Mouse (Mus musculus): ENCODE data around the gene Coq9. TPM values are rescaled to one million over a fixed set of nuclear protein-coding genes. Genes with fewer than 3 reads are reported as not detected.

The Coq9 gene
- total and polyA plus RNA-seq, 3 experiments: 48.5 to 82.2 (median 68.8) TPM

- no peak overlapping the region for H3K9ac ChIP-seq (ENCODE audit: insufficient read depth, low read depth)
- no peaks in the 10 kb centered on the region for H3K9me3 ChIP-seq (replicated peaks; ENCODE audit: low read length)
- dilution Hi-C loops (cut with MboI; ENCODE audit: extremely low pct_ligation_motif_present, extremely low pct_unique_long_range_greater_than_20kb, low sequenced_read_pairs): no loop called here
- DNase-seq (ENCODE audit: extremely low read depth): no peak
- H3K36me3 ChIP-seq (replicated peaks in 1 of 2; ENCODE audit: control insufficient read depth in 1 of 2, insufficient read depth in 1 of 2, low read length in 1 of 2): peaks cover 7 to 38% of the 10 kb centered on the region in 2 experiments
- H3K4me3 ChIP-seq (replicated peaks in 1 of 3; ENCODE audit: low read depth in 2 of 3, low read length in 2 of 3, poor library complexity in 1 of 3): no peak overlapping the region
- H3K4me2 ChIP-seq (ENCODE audit: insufficient read depth, low read depth, poor library complexity, severe bottlenecking): no peak overlapping the region
- in situ Hi-C loops (cut with MboI; ENCODE audit: low pct_ligation_motif_present, low pct_unique_long_range_greater_than_20kb, low sequenced_read_pairs): loop anchor here (5.0 kb wide), 1 partner anchor 36 kb away; no protein-coding TSS in a partner anchor
- no peak overlapping the region for H3K27ac ChIP-seq (ENCODE audit: insufficient read depth, low read depth)
- no peaks in the 10 kb centered on the region for H3K79me2 ChIP-seq (replicated peaks; ENCODE audit: control insufficient read depth, extremely low read depth, insufficient read depth, poor library complexity, severe bottlenecking)
- H3K4me1 ChIP-seq (ENCODE audit: control insufficient read depth in 1 of 2, insufficient read depth in 2 of 2): peaks cover 0 to 26% of the 10 kb centered on the region in 2 experiments; a peak in 2 of 4 replicates
- TF ChIP-seq E2F4 (IDR thresholded peaks at IDR 0.05; ENCODE audit: insufficient replicate concordance, low read depth, low read length): no peak
- TF ChIP-seq POLR2A (IDR thresholded peaks at IDR 0.05; ENCODE audit: low read depth, low read length): no peak
- TF ChIP-seq HCFC1 (IDR thresholded peaks at IDR 0.05; ENCODE audit: low read depth, low read length): no peak
- TF ChIP-seq KAT2A (IDR thresholded peaks at IDR 0.05; ENCODE audit: insufficient replicate concordance, low read length): no peak
- no peak for TF ChIP-seq ETS1 (conservative IDR thresholded peaks at IDR 0.05; ENCODE audit: low read depth, low read length)
- no peak for TF ChIP-seq MAX (IDR thresholded peaks at IDR 0.05; ENCODE audit: low read length)
- no peak for TF ChIP-seq NRF1 (IDR thresholded peaks at IDR 0.05; ENCODE audit: low read depth, low read length)
- no peak for TF ChIP-seq USF2 (conservative IDR thresholded peaks at IDR 0.05; ENCODE audit: low read depth, low read length)
- TF ChIP-seq CHD1 (IDR thresholded peaks at IDR 0.05; ENCODE audit: low read depth, low read length): no peak
- no peak for TF ChIP-seq ZMIZ1 (IDR thresholded peaks at IDR 0.05; ENCODE audit: low read depth, low read length)
- TF ChIP-seq MEF2A (IDR thresholded peaks at IDR 0.05; ENCODE audit: borderline replicate concordance, low read depth, low read length): no peak
- TF ChIP-seq RCOR1 (conservative IDR thresholded peaks at IDR 0.05; ENCODE audit: low read depth, low read length): no peak
- peaks cover 17% of the 10 kb centered on the region for H3K27me3 ChIP-seq (replicated peaks)
Measured at GRCm38 (mm10) chr8:94871108-94871894, 33.2 kb downstream of the Coq9 start.

- no peak overlapping the region for H3K27ac ChIP-seq (ENCODE audit: insufficient read depth, low read depth)
- H3K4me2 ChIP-seq (ENCODE audit: insufficient read depth, low read depth, poor library complexity, severe bottlenecking): no peak overlapping the region
- no peak overlapping the region for H3K9ac ChIP-seq (ENCODE audit: insufficient read depth, low read depth)
- peaks cover 6 to 34% of the 10 kb centered on the region in 2 experiments; a peak in 2 of 4 replicates for H3K4me1 ChIP-seq (ENCODE audit: control insufficient read depth in 1 of 2, insufficient read depth in 2 of 2)
- in situ Hi-C loops (cut with MboI; ENCODE audit: low pct_ligation_motif_present, low pct_unique_long_range_greater_than_20kb, low sequenced_read_pairs) (loop anchor here (5.0 kb wide), 1 partner anchor 35 kb away; no protein-coding TSS in a partner anchor), dilution Hi-C loops (cut with MboI; ENCODE audit: extremely low pct_ligation_motif_present, extremely low pct_unique_long_range_greater_than_20kb, low sequenced_read_pairs) (no loop called here)
- peaks cover 0 to 30% of the 10 kb centered on the region in 2 experiments for H3K36me3 ChIP-seq (replicated peaks in 1 of 2; ENCODE audit: control insufficient read depth in 1 of 2, insufficient read depth in 1 of 2, low read length in 1 of 2)
- peaks cover 17% of the 10 kb centered on the region for H3K27me3 ChIP-seq (replicated peaks)
- TF ChIP-seq ZMIZ1 (IDR thresholded peaks at IDR 0.05; ENCODE audit: low read depth, low read length) (no peak), ZC3H11A (IDR thresholded peaks at IDR 0.05; ENCODE audit: low read depth, low read length) (no peak), ZKSCAN1 (IDR thresholded peaks at IDR 0.05; ENCODE audit: borderline replicate concordance, low read depth, low read length) (no peak), MAZ (IDR thresholded peaks at IDR 0.05; ENCODE audit: low read depth, low read length) (no peak), RAD21 (IDR thresholded peaks at IDR 0.05; ENCODE audit: low read depth, low read length) (no peak), NRF1 (IDR thresholded peaks at IDR 0.05; ENCODE audit: low read depth, low read length) (no peak), MXI1 (IDR thresholded peaks at IDR 0.05; ENCODE audit: low read depth, low read length) (no peak), GABPA (IDR thresholded peaks at IDR 0.05; ENCODE audit: insufficient replicate concordance, low read depth, low read length) (no peak), SMC3 (IDR thresholded peaks at IDR 0.05; ENCODE audit: low read depth, low read length) (no peak), EP300 (IDR thresholded peaks at IDR 0.05; ENCODE audit: low read length) (no peak), HCFC1 (IDR thresholded peaks at IDR 0.05; ENCODE audit: low read depth, low read length) (no peak), PAX5 (IDR thresholded peaks at IDR 0.05; ENCODE audit: low read length) (no peak), CTCF (conservative IDR thresholded peaks at IDR 0.05 in 1 of 2, IDR thresholded peaks at IDR 0.05 in 1 of 2; ENCODE audit: low read depth in 2 of 2, low read length in 2 of 2) (no peak), ETS1 (conservative IDR thresholded peaks at IDR 0.05; ENCODE audit: low read depth, low read length) (no peak), CHD1 (IDR thresholded peaks at IDR 0.05; ENCODE audit: low read depth, low read length) (no peak), KAT2A (IDR thresholded peaks at IDR 0.05; ENCODE audit: insufficient replicate concordance, low read length) (no peak), JUN (IDR thresholded peaks at IDR 0.05; ENCODE audit: insufficient read depth, low read depth, low read length) (no peak), NELFE (IDR thresholded peaks at IDR 0.05; ENCODE audit: low read depth, low read length) (no peak), MEF2A (IDR thresholded peaks at IDR 0.05; ENCODE audit: borderline replicate concordance, low read depth, low read length) (no peak), TBP (conservative IDR thresholded peaks at IDR 0.05; ENCODE audit: low read depth, low read length) (no peak)
- no peaks in the 10 kb centered on the region for H3K79me2 ChIP-seq (replicated peaks; ENCODE audit: control insufficient read depth, extremely low read depth, insufficient read depth, poor library complexity, severe bottlenecking)
- DNase-seq (ENCODE audit: extremely low read depth): no peak
- no peaks in the 10 kb centered on the region for H3K9me3 ChIP-seq (replicated peaks; ENCODE audit: low read length)
- H3K4me3 ChIP-seq (replicated peaks in 1 of 3; ENCODE audit: low read depth in 2 of 3, low read length in 2 of 3, poor library complexity in 1 of 3): no peak overlapping the region
Measured at GRCm38 (mm10) chr8:94872156-94872555, 34.0 kb downstream of the Coq9 start.

Data from CH12.LX (cell line).